Mouse (Mus musculus) splenic B cell, adult 2 months (primary cell): ENCODE results near the gene Hivep3.

Experiments
- DNase-seq: peaks from one replicate; pipeline ENCODE4 v3.0.0-alpha.2; 2011; ENCODE audit warnings: low read depth, low spot score
- H3K27me3 ChIP-seq: 2 replicates; pipeline ENCODE4 v1.6.1; 2012; ENCODE audit warnings: mild to moderate bottlenecking, low read length, moderate library complexity, mixed read lengths; ENCODE audit not compliant: control insufficient read depth, poor library complexity, insufficient read depth, severe bottlenecking
- H3K36me3 ChIP-seq: 2 replicates; pipeline ENCODE4 v1.6.1; 2012; ENCODE audit warnings: mild to moderate bottlenecking, low read length, moderate library complexity, mixed read lengths; ENCODE audit not compliant: control insufficient read depth, poor library complexity, insufficient read depth, severe bottlenecking

The Hivep3 gene

GRCm38 (mm10) chr4:119938518-119938917, 204.9 kb downstream of the Hivep3 start:
- no peak for DNase-seq
- Histone ChIP-seq H3K27me3 (no peaks in the 10 kb centered on the region), H3K36me3 (no peaks in the 10 kb centered on the region)

GRCm38 (mm10) chr4:119939786-119940185, 206.2 kb downstream of the Hivep3 start:
- no peaks in the 10 kb centered on the region for H3K27me3 ChIP-seq
- no peak for DNase-seq
- no peaks in the 10 kb centered on the region for H3K36me3 ChIP-seq

DNA sequence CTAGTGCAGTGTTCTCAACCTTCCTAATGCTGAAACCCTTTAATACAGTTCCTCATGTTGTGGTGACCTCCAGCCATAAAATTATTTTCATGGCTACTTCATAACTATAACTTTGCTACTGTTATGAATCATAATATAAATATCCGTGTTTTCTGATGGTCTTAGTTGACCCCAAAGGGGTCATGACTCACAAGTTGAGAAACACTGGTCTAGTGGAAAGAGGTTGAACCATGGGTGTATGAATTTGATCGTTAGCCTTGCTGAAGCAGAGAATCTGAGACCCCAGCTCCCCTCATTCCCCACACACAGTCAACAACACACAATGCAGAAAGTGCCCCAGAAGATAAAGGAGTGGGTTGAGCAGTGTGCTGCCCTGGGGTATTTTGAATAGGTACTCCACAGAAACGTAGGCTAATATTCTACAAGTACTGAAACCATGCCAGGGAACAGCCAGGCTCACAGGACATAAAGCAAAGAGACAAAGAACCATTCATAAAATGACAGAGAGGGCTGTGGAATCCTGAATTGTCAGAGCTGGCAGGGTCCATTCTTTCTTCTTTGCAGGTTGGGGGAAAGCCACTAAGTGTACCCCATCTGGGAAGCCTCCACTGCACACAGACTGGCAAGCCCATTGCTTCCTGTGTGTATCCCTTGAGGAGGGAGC, 212.8 kb downstream of the Hivep3 start:
- Histone ChIP-seq H3K36me3 (no peaks in the 10 kb centered on the region), H3K27me3 (no peaks in the 10 kb centered on the region)
- DNase-seq = no peak

GRCm38 (mm10) chr4:119947232-119948162, 213.9 kb downstream of the Hivep3 start:
- Histone ChIP-seq H3K27me3 (no peaks in the 10 kb centered on the region), H3K36me3 (no peaks in the 10 kb centered on the region)
- peak; percentile 50 for DNase-seq

- Histone ChIP-seq H3K36me3 (no peaks in the 10 kb centered on the region), H3K27me3 (no peaks in the 10 kb centered on the region)
- DNase-seq = no peak
Observed at GRCm38 (mm10) chr4:119948406-119948805, 214.8 kb downstream of the Hivep3 start.

GRCm38 (mm10) chr4:119948922-119949614, 215.5 kb downstream of the Hivep3 start:
- H3K36me3 ChIP-seq = no peaks in the 10 kb centered on the region
- no peaks in the 10 kb centered on the region for H3K27me3 ChIP-seq
- DNase-seq = peak; percentile 41

DNA sequence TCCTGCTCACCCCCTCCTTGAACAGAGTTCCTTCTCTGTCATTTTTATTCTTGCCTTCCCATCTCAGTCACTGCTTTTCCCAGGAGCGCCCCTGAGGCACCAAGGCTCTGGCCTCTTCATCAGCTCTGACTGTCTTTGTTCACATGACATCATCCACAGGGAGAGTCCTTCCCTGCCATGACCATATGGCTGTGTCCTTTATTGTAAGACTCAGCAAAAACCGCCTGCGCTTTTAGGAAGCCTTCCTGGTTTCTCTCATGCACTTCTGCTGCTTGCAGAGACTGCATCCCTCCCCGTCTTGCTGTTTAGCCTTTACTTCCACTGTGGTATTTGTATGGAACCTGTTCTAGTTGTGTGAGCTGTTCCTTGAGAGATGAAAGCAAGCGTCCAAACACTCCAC, 216.6 kb downstream of the Hivep3 start:
- H3K27me3 ChIP-seq = no peaks in the 10 kb centered on the region
- no peak for DNase-seq
- H3K36me3 ChIP-seq = no peaks in the 10 kb centered on the region

- DNase-seq = no peak
- H3K36me3 ChIP-seq = no peaks in the 10 kb centered on the region
- H3K27me3 ChIP-seq = no peaks in the 10 kb centered on the region
Observed at GRCm38 (mm10) chr4:119951081-119951480, 217.5 kb downstream of the Hivep3 start.

GRCm38 (mm10) chr4:119955008-119955407, 221.4 kb downstream of the Hivep3 start:
- no peak for DNase-seq
- H3K36me3 ChIP-seq = no peaks in the 10 kb centered on the region
- no peaks in the 10 kb centered on the region for H3K27me3 ChIP-seq

GRCm38 (mm10) chr4:119957970-119958369, 224.4 kb downstream of the Hivep3 start:
- H3K36me3 ChIP-seq = no peaks in the 10 kb centered on the region
- DNase-seq = no peak
- no peaks in the 10 kb centered on the region for H3K27me3 ChIP-seq

- Histone ChIP-seq H3K36me3 (no peaks in the 10 kb centered on the region), H3K27me3 (no peaks in the 10 kb centered on the region)
- peak; percentile 94 for DNase-seq
Observed at GRCm38 (mm10) chr4:119959293-119959692, 225.7 kb downstream of the Hivep3 start.

DNA sequence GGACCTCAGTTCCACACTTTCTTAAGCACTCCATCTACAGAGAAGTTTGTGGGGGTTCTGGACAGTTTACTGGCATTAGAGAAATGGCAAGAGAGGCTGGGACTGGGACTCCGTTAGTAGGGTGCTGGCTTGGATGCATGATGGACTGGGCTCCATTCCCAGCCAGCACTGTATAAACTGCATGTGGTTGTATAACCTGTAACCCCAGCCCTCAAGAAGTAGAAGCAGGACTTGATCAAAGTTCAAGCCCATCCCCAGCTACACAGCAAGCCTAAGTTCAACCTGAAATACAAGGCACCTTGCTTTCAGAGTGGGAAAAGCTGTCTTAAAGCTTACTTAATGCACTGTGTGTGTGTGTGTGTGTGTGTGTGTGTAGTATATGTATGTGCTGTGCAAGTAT, 226.3 kb downstream of the Hivep3 start:
- DNase-seq = no peak
- Histone ChIP-seq H3K27me3 (no peaks in the 10 kb centered on the region), H3K36me3 (no peaks in the 10 kb centered on the region)

GRCm38 (mm10) chr4:119960523-119960922, 226.9 kb downstream of the Hivep3 start:
- Histone ChIP-seq H3K27me3 (no peaks in the 10 kb centered on the region), H3K36me3 (no peaks in the 10 kb centered on the region)
- DNase-seq = no peak

DNA sequence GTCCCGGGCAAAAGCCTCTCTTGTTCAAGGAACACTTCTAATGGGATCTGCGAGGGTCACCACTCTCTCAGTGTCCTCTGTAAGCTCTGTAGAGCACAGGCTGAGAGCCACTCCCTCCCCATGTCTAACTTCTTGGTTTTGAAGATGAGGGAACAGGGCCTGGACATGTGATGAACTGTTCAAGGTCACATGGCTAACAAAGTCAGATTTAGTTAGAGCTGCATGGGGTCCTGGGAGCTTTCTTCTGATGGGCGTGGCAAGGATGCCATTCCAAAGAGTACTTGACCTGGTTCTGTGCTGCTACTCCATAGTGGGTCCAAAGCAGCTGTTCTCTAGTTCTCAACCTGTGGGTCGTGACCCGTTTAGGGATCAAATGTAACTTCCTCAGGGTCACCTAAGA, 227.6 kb downstream of the Hivep3 start:
- DNase-seq = no peak
- Histone ChIP-seq H3K36me3 (no peaks in the 10 kb centered on the region), H3K27me3 (no peaks in the 10 kb centered on the region)

DNA sequence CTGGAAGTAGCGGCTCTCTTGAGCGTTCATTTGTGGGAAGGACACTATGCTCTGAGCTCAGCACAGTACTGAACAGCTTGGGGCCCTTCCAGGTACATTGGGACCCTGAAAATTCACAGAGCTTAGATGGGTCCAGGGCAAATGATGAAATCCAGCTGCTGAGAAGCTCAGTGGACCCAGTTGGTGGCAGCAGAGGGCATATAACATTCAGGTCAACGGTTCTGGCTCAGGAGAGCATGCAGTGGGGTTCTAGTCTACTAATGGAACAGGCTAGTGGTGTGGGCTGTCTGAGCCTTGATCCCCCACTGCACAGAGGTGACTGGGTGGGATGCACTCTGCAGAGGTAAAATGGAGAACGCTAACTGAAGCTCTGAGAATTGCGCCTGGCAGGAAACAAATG, 228.5 kb downstream of the Hivep3 start:
- no peaks in the 10 kb centered on the region for H3K36me3 ChIP-seq
- H3K27me3 ChIP-seq = no peaks in the 10 kb centered on the region
- DNase-seq = peak; percentile 37
